Mouse (Mus musculus): ENCODE results near the gene Cfap97d2.

Cfap97d2 gene

GRCm38 (mm10) chr8:13705668-13706067 lies at the start of gene Cfap97d2:
Cfap97d2 (plus strand) TSS chr8:13705889.
- DNase-seq (ENCODE audit: low spot score in 2 of 2), result peak; percentile 43 to 55

DNA sequence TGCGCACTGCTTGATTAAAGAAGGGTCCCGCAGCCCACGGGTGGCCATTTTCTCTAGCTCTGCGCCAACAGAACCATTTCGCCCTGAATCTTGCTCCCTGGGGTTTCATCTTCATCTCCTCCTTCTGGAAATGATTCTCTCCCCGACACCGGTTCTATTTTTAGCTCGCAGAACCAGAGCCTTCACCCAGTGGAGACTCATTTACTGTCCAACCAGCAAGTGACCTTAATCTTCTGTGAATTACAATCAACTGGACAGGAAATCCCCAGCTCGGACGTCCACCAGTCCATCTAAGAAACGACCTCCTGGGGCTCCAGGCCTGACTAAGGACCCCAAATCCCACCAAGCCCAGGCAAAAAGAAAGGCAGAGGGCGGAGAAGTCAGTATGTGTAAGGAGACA lies 48.2 kb upstream of the Cfap97d2 start:
- DNase-seq (ENCODE audit: low spot score in 2 of 2), result no peak

DNA sequence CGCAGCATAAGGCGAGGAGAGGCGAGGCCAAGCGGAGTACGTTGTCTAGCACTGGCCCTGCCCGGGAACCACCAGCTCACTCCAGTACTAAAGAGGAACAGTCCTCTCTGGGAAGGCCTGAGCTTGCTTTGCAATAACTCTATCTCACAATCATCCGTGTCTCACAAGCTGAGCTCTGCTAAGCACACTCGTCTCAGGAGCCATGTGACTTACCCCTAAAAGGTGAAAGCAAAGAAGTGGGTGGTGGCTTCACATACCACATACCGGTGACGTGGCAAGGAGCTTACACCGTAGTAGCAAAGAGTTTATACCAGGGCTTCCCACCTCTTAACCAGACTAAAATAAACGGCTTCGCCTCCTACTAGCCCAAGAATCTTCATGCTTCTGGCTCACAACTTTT lies 45.4 kb upstream of the Cfap97d2 start:
- DNase-seq (ENCODE audit: low spot score in 2 of 2), result no peak

DNA sequence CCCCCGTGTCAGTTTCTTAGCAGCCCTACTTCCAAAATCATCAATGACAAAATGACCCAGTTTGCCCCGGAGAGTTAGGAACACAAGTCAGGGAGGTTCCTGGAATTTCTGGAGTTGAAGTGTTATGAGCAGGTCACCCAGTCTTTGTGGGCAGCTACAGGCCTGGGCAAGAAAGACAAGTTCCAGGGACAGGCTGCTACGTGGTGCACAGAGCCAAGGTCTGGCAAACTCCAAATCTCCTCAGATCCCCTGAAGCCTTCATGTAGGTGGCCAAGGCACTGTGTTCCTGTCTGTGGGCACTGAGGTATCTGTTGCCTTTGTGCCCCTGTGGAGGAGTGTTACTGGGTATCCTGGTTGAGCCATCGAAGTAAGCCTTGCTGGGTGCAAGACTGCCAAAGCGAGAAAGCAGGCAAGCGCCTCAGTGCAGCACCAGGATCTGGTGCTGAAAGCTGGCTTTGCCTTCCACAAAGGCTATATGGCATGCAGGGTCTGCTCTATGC lies 40.9 kb upstream of the Cfap97d2 start:
- DNase-seq (ENCODE audit: low spot score in 2 of 2), result no peak

DNA sequence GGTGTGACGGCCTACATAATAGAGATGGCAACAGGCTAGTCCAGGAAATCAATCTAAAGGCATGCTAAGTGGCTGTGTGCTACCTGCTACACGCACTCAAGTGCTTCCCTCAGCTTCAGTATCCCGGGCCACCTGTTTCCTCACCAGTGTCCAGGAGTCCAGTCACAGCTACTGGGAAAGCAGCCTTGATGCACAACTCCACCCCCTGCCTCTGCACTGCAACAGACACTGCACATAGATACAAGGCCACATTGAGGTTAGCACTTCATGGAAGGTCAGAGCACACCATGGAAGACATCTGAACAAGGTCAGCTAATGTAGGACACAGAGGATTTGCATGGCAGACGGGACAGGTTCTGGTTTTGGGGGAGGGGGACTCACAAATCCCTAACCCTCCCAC lies 40.2 kb upstream of the Cfap97d2 start:
- no peak for DNase-seq (ENCODE audit: low spot score in 2 of 2)

DNA sequence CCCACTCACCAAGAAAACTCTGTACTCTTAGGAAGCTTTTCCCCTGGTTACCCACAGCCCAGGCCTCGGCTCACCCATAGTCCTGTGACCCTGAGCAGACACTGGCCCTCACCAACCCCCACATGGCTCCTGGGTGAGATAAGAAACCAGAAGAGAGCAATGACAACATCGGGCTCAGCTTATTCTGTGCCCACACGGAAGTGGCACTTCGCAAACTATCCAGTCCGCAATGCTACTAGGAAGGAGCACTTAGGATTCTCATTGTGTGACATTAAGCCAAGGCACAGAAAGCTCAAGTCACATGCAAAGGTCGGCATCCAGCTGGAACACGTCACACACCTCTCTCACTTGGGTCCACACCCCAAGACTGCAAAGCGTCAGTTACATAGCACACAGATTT lies 39.7 kb upstream of the Cfap97d2 start:
- no peak for DNase-seq (ENCODE audit: low spot score in 2 of 2)

- DNase-seq (ENCODE audit: low spot score in 2 of 2), result no peak
Observed at GRCm38 (mm10) chr8:13667917-13668316, 37.8 kb upstream of the Cfap97d2 start.

GRCm38 (mm10) chr8:13668367-13668766 lies 37.3 kb upstream of the Cfap97d2 start:
- DNase-seq (ENCODE audit: low spot score in 2 of 2), result no peak

DNA sequence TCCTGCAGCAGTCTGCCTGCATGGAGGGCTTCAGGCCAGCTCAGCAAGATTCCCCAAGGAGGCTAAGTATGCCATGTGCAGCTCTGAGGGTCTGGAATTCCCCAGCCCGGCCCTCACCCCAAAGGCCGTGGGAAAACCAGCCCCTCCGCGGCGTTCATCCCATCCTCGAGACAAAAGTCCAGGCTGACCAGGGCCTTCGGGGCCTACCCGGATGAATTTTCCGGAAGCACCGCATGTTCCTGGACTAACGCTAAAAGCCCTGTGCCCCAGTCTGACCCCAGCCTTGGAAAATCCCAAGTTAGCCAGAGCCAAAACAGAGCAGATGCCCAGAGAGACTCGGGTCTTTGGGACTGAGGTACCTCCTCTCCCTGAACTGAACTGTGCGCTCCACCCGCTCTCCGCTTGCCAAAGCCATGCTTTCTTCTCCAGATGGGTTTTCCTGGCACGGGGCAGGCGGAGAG lies 35.6 kb upstream of the Cfap97d2 start:
- DNase-seq (ENCODE audit: low spot score in 2 of 2), result no peak

GRCm38 (mm10) chr8:13671246-13672003 lies 34.3 kb upstream of the Cfap97d2 start:
- DNase-seq (ENCODE audit: low spot score in 2 of 2), result no peak

DNA sequence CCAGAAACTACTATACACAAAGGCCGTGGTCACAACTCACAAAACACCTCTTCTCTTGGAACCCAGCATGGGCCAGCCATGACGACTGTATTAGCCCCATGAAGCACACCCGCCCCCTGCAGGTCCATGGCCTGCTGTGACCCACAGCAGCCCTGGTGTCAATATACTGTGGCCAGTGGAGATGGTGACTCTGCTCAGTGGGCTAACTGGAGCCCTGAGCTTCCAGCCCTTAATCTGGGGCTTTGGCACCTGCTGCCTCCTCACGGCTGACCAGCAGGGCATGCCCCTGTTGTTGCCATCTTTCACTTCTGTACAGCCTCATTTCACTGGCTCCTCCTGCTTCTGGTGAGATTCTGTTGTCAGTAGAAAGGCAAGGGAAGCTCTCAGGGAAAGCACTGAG lies 32.5 kb upstream of the Cfap97d2 start:
- DNase-seq (ENCODE audit: low spot score in 2 of 2), result no peak

DNA sequence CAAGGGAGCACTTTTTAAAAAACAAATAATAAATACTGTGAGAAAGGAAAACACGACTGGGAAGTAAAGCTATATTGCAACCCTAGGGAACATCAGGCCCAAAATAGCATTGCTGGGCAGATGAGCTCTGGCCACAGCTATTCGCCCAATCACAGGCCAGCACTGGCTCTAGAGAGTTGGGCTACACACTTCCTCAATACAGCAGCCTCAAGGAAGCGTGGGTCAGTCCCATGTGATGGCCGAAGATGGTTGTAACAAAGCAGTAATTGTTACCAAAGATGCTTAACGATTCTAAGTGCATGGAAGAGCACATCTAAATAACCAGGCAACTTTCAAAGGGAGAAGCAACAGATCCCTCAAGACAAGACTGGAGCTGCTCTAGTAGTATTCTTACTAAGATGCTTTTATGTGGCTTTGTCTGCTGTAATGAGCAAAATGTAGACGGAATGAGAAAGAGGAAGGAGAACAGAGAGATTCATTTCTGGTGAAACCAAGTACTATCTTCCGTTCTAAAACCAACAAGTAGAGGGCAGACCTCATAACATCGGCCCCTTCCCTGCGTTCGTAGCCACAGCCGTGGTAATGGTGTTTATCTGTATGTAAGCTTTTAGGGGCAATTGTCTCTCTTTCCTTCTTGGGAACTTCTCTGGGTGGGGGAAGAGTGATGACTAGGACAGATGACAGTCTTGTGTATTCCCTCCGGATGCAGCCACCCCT lies 31.2 kb upstream of the Cfap97d2 start:
- no peak for DNase-seq (ENCODE audit: low spot score in 2 of 2)

DNA sequence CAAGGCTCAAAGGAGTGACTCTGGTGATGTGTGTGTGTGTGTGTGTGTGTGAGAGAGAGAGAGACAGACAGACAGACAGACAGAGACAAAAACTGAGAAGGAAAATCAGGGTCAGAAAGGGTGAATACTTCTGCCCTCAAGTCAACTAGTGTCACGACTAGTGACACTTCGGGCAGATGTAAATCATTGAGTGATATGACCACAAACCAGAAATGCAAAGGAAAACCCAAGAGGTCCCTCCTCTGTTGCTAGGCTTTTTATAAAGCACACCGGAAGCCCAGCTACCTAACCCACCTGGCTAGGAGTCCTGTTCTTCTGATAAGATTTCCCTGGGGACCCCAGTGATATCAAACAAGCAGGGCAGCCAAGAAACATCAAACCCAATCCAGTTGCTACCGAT lies 30.6 kb upstream of the Cfap97d2 start:
- DNase-seq (ENCODE audit: low spot score in 2 of 2), result no peak

DNA sequence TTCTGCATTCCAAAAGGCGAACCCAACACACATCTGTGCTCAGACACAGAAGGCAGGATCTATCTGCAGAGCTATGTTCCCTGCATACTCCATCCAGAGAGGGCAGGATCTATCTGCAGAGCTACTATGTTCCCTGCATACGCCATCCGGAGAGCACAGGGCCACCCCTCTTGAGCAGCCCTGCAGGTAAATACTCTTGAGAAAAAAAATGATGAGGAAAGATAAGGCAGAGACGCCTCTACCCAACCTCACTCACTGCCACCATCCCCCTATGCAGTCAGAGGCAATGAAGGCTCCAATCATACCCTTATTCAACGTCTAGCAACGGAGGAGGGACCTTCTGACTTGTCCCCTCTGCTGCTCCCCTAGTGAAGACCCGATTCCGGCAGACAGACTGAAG lies 30.2 kb upstream of the Cfap97d2 start:
- no peak for DNase-seq (ENCODE audit: low spot score in 2 of 2)

GRCm38 (mm10) chr8:13676302-13676700 lies 29.4 kb upstream of the Cfap97d2 start:
- peak; percentile 33 to 61 for DNase-seq (ENCODE audit: low spot score in 2 of 2)

GRCm38 (mm10) chr8:13676701-13677412 lies 28.8 kb upstream of the Cfap97d2 start:
- DNase-seq (ENCODE audit: low spot score in 2 of 2), result peak; percentile 65 to 74

GRCm38 (mm10) chr8:13677413-13677883 lies 28.2 kb upstream of the Cfap97d2 start, which contains the start of gene Rasa3:
Rasa3 (minus strand) TSS chr8:13677603.
- DNase-seq (ENCODE audit: low spot score in 2 of 2), result peak; percentile 93 to 94

GRCm38 (mm10) chr8:13678182-13678581 lies 27.5 kb upstream of the Cfap97d2 start:
- no peak for DNase-seq (ENCODE audit: low spot score in 2 of 2)

DNA sequence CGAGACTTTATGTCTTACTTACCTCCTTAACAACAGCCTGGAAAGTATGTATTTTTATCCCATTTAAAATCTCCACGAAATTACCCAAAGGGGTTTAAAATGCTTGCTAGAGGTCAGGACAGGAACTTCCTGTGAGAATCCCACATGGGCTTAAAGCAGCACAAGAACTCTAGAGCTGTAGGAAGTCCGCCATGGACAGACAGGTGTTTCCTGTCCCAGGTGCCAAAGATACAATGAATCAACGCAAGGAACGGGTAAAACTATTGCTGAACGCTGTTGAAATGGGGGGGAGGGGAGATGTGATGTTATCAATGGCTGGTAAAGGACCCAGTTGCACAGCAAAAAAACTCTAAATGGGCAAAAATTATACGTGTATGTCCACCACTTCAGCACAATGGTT lies 21.6 kb upstream of the Cfap97d2 start:
- no peak for DNase-seq (ENCODE audit: low spot score in 2 of 2)

DNA sequence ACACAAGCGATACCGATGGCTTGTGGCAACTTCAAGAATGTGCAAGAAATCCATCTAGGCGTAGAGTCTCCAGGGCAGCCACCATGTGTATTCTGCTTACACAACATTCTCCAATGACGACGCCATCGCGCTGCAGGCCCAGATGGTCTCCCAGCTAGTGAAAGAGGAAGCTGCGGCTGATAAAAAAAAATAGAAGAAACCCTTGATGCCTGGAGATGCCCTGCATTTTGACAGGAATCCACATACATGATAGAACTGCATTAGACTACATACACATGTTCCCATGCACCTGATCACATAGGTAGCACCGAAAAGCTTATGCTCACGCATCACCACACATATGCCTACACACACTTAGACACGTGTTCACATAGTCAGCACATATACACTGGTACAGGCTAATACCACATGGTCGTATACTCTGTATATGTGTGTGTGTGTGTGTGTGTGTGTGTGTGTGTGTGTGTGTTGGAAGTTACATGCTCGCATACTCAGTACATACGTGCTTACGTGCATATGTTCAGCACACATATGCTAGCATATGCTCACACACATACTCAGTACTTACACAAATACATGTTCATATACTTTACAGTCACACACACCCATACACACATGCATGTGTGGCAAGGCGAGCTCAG lies 19.9 kb upstream of the Cfap97d2 start:
- no peak for DNase-seq (ENCODE audit: low spot score in 2 of 2)

DNA sequence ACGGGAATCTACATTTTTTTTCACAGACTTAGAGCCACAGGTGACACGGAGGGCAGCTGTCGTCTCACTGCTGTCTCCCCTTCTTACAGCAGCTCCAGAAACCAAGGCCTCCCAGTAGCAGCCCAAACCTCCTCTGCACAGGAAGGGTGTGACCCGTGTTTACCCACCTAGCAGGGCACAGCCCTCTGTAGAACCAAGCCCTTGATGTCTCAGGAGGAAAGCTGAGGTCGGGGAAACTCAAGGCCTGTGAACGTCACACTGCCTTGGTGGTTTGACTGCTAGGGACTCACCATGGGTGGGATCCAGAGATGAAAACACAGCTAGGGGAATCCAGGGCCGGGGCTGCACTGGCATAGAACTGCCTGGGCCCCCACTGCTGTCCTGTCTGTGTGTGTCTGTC lies 19.3 kb upstream of the Cfap97d2 start:
- DNase-seq (ENCODE audit: low spot score in 2 of 2), result no peak
